Mouse (Mus musculus): ENCODE data around the gene Ccdc175.

Gene Ccdc175

GRCm38 (mm10) chr12:72102776-72103175 is 82.1 kb downstream of the Ccdc175 start:
- no peak for DNase-seq (ENCODE audit: low spot score)

DNA sequence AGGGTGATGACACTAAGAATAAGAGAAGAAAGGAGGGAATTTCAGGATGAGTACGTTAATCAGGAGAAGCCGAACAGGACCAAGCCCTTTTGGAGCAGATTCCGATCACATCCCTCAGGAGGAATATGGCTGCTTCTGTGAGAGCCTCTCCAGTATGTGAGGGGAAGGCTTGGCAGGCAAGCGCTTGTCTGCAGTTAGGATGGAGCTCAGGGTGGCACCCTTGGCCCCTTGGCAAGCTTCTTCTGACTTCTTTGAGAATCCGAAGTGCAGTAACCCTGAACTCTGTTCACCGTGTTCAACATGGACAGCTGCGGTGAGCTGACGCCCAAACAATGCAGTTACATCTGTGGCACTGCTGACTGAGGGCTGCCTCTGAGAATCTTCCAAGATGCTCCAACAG is 87.9 kb downstream of the Ccdc175 start:
- DNase-seq (ENCODE audit: low spot score): no peak

- no peak for DNase-seq (ENCODE audit: low spot score)
Observed at GRCm38 (mm10) chr12:72089802-72090201, 95.0 kb downstream of the Ccdc175 start.

GRCm38 (mm10) chr12:72086166-72086825 is 98.5 kb downstream of the Ccdc175 start:
- DNase-seq (ENCODE audit: low spot score): no peak

DNA sequence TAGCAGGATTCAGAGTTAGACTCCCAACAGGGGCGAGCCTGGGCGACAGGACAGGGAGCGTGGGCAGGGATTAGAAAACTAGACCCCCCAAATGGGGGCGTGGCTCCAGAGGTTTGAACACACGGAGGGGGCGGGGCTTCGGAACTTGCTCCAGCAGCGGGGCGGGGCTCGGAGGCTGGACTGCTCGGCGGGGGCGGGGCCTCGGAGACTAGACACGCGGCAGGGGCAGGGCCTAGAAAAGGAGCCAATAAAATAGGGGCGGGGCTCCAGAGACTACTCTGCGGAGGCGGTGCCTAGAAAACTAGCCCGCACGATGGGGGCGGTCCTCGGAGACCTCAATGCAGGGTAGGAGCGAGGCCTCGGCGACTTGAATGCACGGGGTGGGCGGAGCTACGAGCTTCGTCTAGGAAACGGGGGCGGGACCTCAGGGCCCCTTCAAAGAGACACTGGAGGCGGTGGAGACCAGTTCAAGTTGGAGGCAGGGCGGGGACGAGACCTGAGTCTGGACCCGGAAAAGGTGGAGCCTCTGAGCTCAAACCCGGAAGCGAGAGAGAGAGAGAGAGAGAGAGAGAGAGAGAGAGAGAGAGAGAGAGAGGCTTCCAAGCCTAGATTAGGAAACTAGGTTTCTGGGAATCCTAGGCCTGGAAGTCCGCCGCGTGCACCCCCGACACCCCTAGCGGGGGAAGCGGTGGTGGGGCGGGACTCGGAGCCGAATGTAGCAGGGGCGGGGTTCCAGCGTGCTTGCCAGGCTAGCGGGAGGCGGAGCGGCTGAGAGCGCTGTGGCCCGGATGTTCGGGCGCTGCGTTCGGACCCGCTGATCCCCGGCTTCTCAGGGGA is 99.3 kb downstream of the Ccdc175 start, which contains the start of the genes L3hypdh and Jkamp:
Gene L3hypdh (minus strand): TSS at position 111 of the 837 bp plus-strand sequence.
Gene Jkamp (plus strand): TSS at position 261 of the 837 bp plus-strand sequence.
- DNase-seq (ENCODE audit: low spot score): peak; percentile 100

GRCm38 (mm10) chr12:72085024-72085328 is 99.9 kb downstream of the Ccdc175 start:
- DNase-seq (ENCODE audit: low spot score): no peak

DNA sequence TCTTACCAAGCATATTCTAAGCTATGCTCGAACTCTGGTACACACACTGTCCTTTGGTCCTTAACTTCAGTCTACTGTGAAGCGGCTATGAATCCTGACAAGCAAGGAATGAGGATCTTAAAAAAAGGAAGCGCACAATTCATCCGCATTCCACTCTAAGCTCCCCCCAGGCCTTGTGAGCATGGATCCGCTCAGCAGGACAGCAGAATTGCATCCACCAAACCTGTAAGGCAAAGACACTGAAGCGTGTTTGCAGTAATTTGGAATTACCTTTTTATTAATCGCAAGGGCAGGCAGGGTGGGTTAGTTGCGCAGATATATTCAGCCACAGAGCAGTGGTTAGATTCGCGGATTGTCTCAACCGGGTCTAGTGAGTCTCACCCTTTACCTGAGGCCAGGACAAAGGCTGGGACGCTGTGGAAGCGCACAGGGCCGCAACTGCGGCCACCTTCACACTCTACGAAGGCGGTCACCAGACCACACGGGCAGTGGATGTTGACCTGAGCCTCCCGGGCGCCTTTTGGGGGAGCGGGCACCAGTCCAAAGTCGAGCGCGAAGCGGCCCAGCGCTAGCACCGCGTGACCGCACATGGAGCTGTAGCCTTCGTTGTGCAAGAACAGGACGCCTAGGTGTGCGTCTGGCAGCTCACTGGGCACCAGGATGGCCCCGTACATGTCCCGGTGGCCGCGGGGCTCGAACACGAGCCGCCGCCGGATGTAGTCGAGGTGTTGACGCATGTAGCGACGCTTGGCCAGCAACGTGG is 100.4 kb downstream of the Ccdc175 start:
- DNase-seq (ENCODE audit: low spot score): peak; percentile 38

GRCm38 (mm10) chr12:72083265-72083664 is 101.6 kb downstream of the Ccdc175 start:
- no peak for DNase-seq (ENCODE audit: low spot score)

- DNase-seq (ENCODE audit: low spot score): peak; percentile 24
Observed at GRCm38 (mm10) chr12:72082370-72082769, 102.5 kb downstream of the Ccdc175 start.

GRCm38 (mm10) chr12:72081961-72082360 is 102.9 kb downstream of the Ccdc175 start:
- no peak for DNase-seq (ENCODE audit: low spot score)

GRCm38 (mm10) chr12:72078248-72078647 is 106.6 kb downstream of the Ccdc175 start:
- no peak for DNase-seq (ENCODE audit: low spot score)

DNA sequence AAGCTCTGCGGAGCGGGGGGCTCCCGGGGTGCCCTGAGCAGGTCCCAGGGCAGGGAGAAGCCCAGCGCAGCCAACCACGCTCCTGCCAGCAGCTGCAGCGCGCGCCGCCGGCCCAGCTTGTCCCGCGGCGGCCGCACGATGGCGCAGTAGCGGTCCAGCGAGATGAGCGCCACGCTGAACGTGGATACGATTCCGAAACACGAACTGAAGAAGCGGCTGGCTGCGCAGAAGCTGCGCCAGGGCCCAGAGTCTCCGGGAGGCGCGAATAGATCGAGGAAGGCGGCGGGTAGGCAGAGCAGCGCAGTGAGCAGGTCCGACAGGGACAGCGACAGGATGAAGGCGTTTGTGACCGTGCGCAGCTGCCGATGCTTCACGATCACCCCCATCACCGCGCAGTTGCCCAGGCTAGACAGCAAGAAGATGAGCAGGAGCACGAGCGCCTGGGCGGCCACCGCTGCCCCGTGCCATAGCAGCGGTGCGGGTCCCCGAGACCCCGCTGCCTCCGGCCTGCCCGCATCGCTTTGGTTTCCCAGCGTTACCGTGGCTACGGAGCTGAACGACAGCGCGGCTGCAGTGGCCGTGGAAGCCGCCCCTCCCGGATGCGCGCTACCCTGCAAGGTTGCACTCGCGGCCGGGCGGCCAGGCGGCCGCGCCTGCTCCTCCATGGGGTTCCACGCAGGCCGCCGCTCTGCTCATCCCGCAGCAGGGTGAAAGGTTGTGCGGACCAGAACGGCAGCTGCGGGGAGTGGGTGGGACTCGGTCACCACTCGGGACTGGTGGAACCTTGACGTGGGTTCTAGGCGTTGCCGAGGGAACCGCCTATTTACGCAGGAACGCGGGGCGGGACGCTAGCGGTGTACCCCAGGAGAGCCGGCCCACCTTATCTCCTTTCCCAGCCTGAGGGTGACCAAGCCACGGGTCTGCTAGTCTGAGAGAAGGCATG is 114.2 kb downstream of the Ccdc175 start, which contains the start of gene Gpr135:
Gene Gpr135 (minus strand): TSS at position 799 of the 943 bp plus-strand sequence.
- DNase-seq (ENCODE audit: low spot score): peak; percentile 65

- DNase-seq (ENCODE audit: low spot score): no peak
Observed at GRCm38 (mm10) chr12:72069626-72070326, 115.1 kb downstream of the Ccdc175 start.

DNA sequence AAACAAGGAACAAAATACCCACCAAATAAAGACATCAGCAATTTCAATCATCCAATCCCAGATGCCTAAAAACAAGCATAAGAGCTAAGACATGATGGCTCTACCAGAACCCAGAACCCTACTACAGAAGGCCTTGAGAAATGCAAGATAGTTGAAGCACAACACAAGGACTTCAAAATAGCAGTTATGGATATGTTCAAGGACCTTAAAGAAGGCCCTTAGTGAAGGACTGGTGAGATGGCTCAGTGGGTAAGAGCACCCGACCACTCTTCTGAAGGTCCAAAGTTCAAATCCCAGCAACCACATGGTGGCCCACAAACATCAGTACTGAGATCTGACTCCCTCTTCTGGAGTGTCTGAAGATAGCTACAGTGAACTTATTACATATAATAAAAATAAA is 127.0 kb downstream of the Ccdc175 start:
- no peak for DNase-seq (ENCODE audit: low spot score)

DNA sequence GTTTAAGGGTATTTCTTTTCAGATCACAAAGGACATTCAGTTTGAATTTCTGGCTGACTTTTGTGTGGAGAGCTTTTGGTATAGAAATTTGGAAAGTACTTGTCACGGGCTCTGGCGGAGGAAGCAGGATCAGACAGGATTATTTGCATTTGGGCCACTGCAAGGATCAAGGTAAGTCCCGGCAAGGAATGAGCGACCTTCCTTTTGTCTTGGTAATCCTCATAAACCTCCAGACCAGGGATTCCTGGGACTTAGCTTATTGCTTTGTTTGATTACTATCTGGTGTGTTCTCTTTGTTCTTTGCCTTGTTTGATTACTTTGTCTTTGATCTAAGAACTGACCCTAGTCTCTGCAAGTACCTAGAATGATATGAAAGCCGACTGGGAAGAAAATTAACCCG is 131.0 kb downstream of the Ccdc175 start:
- DNase-seq (ENCODE audit: low spot score): no peak

DNA sequence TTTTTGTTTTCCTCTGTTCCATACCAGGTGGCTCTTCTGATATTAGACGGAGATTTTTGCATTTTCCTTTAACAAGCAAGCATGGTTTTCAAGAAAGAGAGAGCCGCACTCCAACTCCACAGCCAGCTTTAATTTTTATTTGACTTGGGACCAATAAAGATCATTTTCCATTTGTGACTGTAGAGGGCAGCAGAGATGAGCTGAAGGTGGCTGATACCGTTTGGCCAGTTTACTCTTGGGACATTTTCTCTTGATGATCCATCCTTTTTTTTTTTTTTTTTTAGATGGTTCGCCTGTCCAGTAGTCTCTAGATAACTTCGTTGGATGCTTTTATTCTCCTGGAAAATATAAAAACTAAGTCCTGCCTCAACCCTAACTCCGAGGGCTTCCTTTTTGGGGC is 131.5 kb downstream of the Ccdc175 start:
- DNase-seq (ENCODE audit: low spot score): no peak

DNA sequence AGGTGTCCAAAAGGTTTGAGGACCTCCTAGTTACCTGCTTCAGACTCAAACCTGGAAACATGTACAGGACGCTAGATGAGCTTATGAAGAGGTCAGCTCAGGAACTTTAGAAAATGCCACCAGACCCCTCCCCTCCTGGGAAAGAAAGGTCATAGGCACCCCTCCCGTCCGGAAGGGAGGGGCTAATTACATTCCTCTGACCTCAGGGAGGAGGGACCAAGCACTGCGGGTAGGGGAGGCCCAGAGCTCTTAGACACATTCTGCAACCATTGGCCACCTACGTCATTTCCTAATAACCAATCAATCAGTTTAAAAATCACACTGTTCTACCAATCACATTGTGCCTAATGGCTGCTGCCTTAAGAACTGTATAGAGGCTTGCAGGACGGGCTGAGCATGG is 132.3 kb downstream of the Ccdc175 start:
- no peak for DNase-seq (ENCODE audit: low spot score)
